Mouse (Mus musculus) ES-E14 (cell line): ENCODE results near the gene Tbcb. TPM values are rescaled to one million over a fixed set of nuclear protein-coding genes. Genes with fewer than 3 reads are reported as not detected.
A peak's percentile ranks its signal among the peaks of the same experiment; 100 is the strongest.

Experiments used
- DNase-seq: peaks from one replicate; pipeline ENCODE4 v3.0.0-alpha.2; 2013; ENCODE audit warnings: low read depth, low spot score
- H3K27ac ChIP-seq: 2 replicates; pipeline ENCODE4 v1.5.1; 2012; ENCODE audit warnings: low read depth, mild to moderate bottlenecking, low read length, moderate library complexity, mixed read lengths; ENCODE audit not compliant: poor library complexity, insufficient read depth, severe bottlenecking
- H3K36me3 ChIP-seq: 2 replicates; pipeline ENCODE4 v1.6.1; 2012; ENCODE audit warnings: mild to moderate bottlenecking, low read length, moderate library complexity, mixed read lengths; ENCODE audit not compliant: control insufficient read depth, poor library complexity, insufficient read depth, severe bottlenecking
- H3K4me1 ChIP-seq, 2 experiments: fragments of 150-350 bp in 1 of 2; sonication (generic) in 1 of 2; 2 replicates each; pipeline ENCODE4 v1.6.1; 2012; ENCODE audit warnings: low read length in 2 of 2, mild to moderate bottlenecking in 1 of 2, mixed read lengths in 1 of 2; ENCODE audit not compliant: control insufficient read depth in 2 of 2, insufficient read depth in 2 of 2, poor library complexity in 1 of 2
- H3K4me3 ChIP-seq, 2 experiments: fragments of 150-350 bp in 1 of 2; sonication (generic) in 1 of 2; 2 replicates each; pipeline ENCODE4 v1.5.1; 2012; ENCODE audit warnings: low read length in 2 of 2, low read depth in 1 of 2, mild to moderate bottlenecking in 1 of 2, mixed read lengths in 1 of 2; ENCODE audit not compliant: insufficient read depth in 1 of 2, poor library complexity in 1 of 2, severe bottlenecking in 1 of 2
- H3K9ac ChIP-seq: 2 replicates; pipeline ENCODE4 v1.6.1; 2012; ENCODE audit warnings: low read depth, mild to moderate bottlenecking, low read length, mixed read lengths; ENCODE audit not compliant: poor library complexity, insufficient read depth, severe bottlenecking
- H3K9me3 ChIP-seq: fragments of 150-350 bp; sonication (generic); 2 replicates; pipeline ENCODE4 v1.6.1; 2012; ENCODE audit warnings: low read depth, mild to moderate bottlenecking, low read length; ENCODE audit not compliant: control insufficient read depth, insufficient read depth
- CHD2 ChIP-seq: IDR thresholded peaks from 2 replicates; pipeline ENCODE4 v1.6.1; 2014; ENCODE audit warnings: mild to moderate bottlenecking, low read depth, low read length, inconsistent platforms
- HCFC1 ChIP-seq: IDR thresholded peaks from 2 replicates; pipeline ENCODE4 v1.6.1; 2012; ENCODE audit warnings: low read length, inconsistent platforms, borderline replicate concordance; ENCODE audit not compliant: insufficient read depth
- MAFK ChIP-seq: IDR thresholded peaks from 2 replicates; pipeline ENCODE4 v1.6.1; 2014; ENCODE audit warnings: mild to moderate bottlenecking, low read depth, low read length, inconsistent platforms; ENCODE audit not compliant: insufficient read depth
- ZC3H11A ChIP-seq: IDR thresholded peaks from 2 replicates; pipeline ENCODE4 v1.6.1; 2012; ENCODE audit warnings: low read depth, mild to moderate bottlenecking, inconsistent platforms, low read length, borderline replicate concordance
- ZNF384 ChIP-seq: IDR thresholded peaks from 2 replicates; pipeline ENCODE4 v1.6.1; 2012; ENCODE audit warnings: low read depth, low read length, inconsistent platforms
- in situ Hi-C, 2 experiments: fragments of 600-800 bp; cut with MboI; formaldehyde crosslinking; loops; one replicate each; pipeline ENCODE4 v1.15.1; 2025; ENCODE audit warnings: low sequenced_read_pairs in 2 of 2, inconsistent platforms in 1 of 2; ENCODE audit not compliant: unreplicated experiment in 2 of 2
- total RNA-seq: library from RNA; depleted of rRNA; stranded (reverse); fragments of 300-350 nt; gene quantifications from 2 replicates; pipeline ENCODE4 v1.2.3, GENCODE M21; 2012; rRNA removed

The Tbcb gene
- total RNA-seq, 1 experiment, result 158 TPM

- DNase-seq, result no peak
- Histone ChIP-seq H3K36me3 (peaks cover 8% of the 10 kb centered on the region), H3K9me3 (no peaks in the 10 kb centered on the region), H3K4me3 (no peak overlapping the region), H3K27ac (no peak overlapping the region), H3K4me1 (peaks cover 4 to 18% of the 10 kb centered on the region in 2 experiments; a peak in 3 of 4 replicates), H3K9ac (no peak overlapping the region)
- in situ Hi-C loops, result no loop called here
- TF ChIP-seq HCFC1 (no peak), ZNF384 (no peak), MAFK (no peak), ZC3H11A (peak; percentile 92; the same call in 1 of the 2 replicates)
Observed at GRCm38 (mm10) chr7:30181308-30181707, 50.8 kb downstream of the Tbcb start.

GRCm38 (mm10) chr7:30178256-30178655 is 53.8 kb downstream of the Tbcb start:
- TF ChIP-seq ZNF384 (no peak), CHD2 (no peak), HCFC1 (no peak), MAFK (no peak), ZC3H11A (no peak)
- H3K9ac ChIP-seq, result no peak overlapping the region
- H3K4me3 ChIP-seq, result no peak overlapping the region
- no peaks in the 10 kb centered on the region for H3K36me3 ChIP-seq
- H3K4me1 ChIP-seq, result peaks cover 0 to 4% of the 10 kb centered on the region in 2 experiments; a peak in 1 of 4 replicates
- in situ Hi-C loops, result no loop called here
- H3K9me3 ChIP-seq, result no peaks in the 10 kb centered on the region
- no peak overlapping the region for H3K27ac ChIP-seq
- no peak for DNase-seq

GRCm38 (mm10) chr7:30176474-30176873 is 55.6 kb downstream of the Tbcb start:
- Histone ChIP-seq H3K27ac (no peak overlapping the region), H3K4me3 (no peak overlapping the region), H3K9ac (no peak overlapping the region), H3K9me3 (no peaks in the 10 kb centered on the region), H3K36me3 (no peaks in the 10 kb centered on the region), H3K4me1 (no peaks in the 10 kb centered on the region)
- TF ChIP-seq CHD2, result no peak
- in situ Hi-C loops, result no loop called here
- no peak for DNase-seq

Other genes with a start within 250 kb of the Tbcb start
- gene Zfp568, start 248.3 kb downstream of the Tbcb start, total RNA-seq, result 120 and 126 TPM in 2 replicates
- 2.1 and 3.3 TPM in 2 replicates for gene Zfp14, start 180.9 kb downstream of the Tbcb start, total RNA-seq
- gene Zfp82, start 159.4 kb downstream of the Tbcb start, total RNA-seq, result 5.8 and 7.3 TPM in 2 replicates
- gene Gm26920, start 141.9 kb downstream of the Tbcb start, total RNA-seq, result 0.26 and 0.71 TPM in 2 replicates
- gene Zfp566, start 141.7 kb downstream of the Tbcb start, total RNA-seq, result 13.1 and 16.3 TPM in 2 replicates
- gene Zfp260, start 137.5 kb downstream of the Tbcb start, total RNA-seq, result 33.5 and 40.4 TPM in 2 replicates
- 5.3 and 5.7 TPM in 2 replicates for gene Zfp382, start 110.3 kb downstream of the Tbcb start, total RNA-seq
- 35.0 and 37.9 TPM in 2 replicates for gene Zfp146, start 62.5 kb downstream of the Tbcb start, total RNA-seq
- 54.8 and 57.8 TPM in 2 replicates for gene Cox7a1, start 48.1 kb downstream of the Tbcb start, total RNA-seq
- gene Capns1, start 33.5 kb downstream of the Tbcb start, total RNA-seq, result 160 and 164 TPM in 2 replicates
- gene Polr2i, start 324 bp downstream of the Tbcb start, total RNA-seq, result 209 and 309 TPM in 2 replicates
- not detected in 2 replicates for gene Ovol3, start 3.5 kb upstream of the Tbcb start, total RNA-seq
- gene Thap8, start 47.8 kb upstream of the Tbcb start, total RNA-seq, result 1.2 and 2.7 TPM in 2 replicates
- 21.6 and 30.5 TPM in 2 replicates for gene Wdr62, start 48.1 kb upstream of the Tbcb start, total RNA-seq
- 4.4 and 5.4 TPM in 2 replicates for gene Clip3, start 59.5 kb upstream of the Tbcb start, total RNA-seq
- gene Alkbh6, start 76.4 kb upstream of the Tbcb start, total RNA-seq, result 24.5 and 37.8 TPM in 2 replicates
- 14.5 and 25.5 TPM in 2 replicates for gene Syne4, start 82.5 kb upstream of the Tbcb start, total RNA-seq
- gene E130208F15Rik, start 89.5 kb upstream of the Tbcb start, total RNA-seq, result 1.9 and 3.3 TPM in 2 replicates
- gene Sdhaf1, start 91.6 kb upstream of the Tbcb start, total RNA-seq, result 6.6 and 8.5 TPM in 2 replicates
- gene Lrfn3, start 130.5 kb upstream of the Tbcb start, total RNA-seq, result 2.6 and 4.4 TPM in 2 replicates
- gene Tyrobp, start 181.5 kb upstream of the Tbcb start, total RNA-seq, result not detected in 2 replicates
- gene Hcst, start 187.6 kb upstream of the Tbcb start, total RNA-seq, result not detected in 2 replicates
- gene Nfkbid, start 189.5 kb upstream of the Tbcb start, total RNA-seq, result 4.2 and 8.2 TPM in 2 replicates
- gene Aplp1, start 213.3 kb upstream of the Tbcb start, total RNA-seq, result 36.9 and 63.7 TPM in 2 replicates
- gene Kirrel2, start 225.4 kb upstream of the Tbcb start, total RNA-seq, result 10.7 and 29.8 TPM in 2 replicates
- gene Nphs1, start 226.0 kb upstream of the Tbcb start, total RNA-seq, result 45.7 and 72.5 TPM in 2 replicates